Mouse (Mus musculus): ENCODE results near the gene Slc35a1.

GRCm38 (mm10) chr4:34686874-34687567, at the start of gene Slc35a1:
- TF ChIP-seq POLR2A (IDR thresholded peaks at IDR 0.05; ENCODE audit: low read depth, low read length) (peak; percentile 30), CTCF (conservative IDR thresholded peaks at IDR 0.05; ENCODE audit: insufficient read depth, insufficient read length, low read depth, low read length) (no peak)
